16 mouse cellular contexts compared by ENCODE assay signal in the genomic region with DNA sequence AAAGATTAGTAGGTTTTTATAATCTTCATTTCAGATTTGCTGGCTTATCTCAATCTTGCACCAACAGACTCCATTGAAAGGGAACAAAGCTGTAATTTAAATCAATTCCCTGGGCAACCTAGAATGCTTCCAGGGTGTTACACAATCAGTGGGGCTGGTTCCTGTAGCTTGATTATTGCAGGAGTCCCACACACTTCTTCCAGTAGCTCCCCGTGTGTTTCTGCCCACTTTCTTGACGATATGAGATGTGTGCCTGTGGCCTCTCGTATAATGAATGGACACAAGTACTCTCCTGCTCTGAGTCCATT. TPM values are rescaled to one million over a fixed set of nuclear protein-coding genes. Genes with fewer than 3 reads are reported as not detected.
A peak's percentile ranks its signal among the peaks of the same experiment; 100 is the strongest.
DNase-seq lines count a peak whose midpoint lies in the region; ATAC-seq and TF ChIP-seq lines count a peak whose summit lies in the region.
"Had no signal": no experiment of that assay in that cellular context is flagged by ENCODE, and none has a peak within 500 bp of the region (broad histone marks: within the 10 kb centered on the region; RNA-seq: fewer than 3 reads in every experiment).

No protein-coding gene starts in this region.

- DNase-seq in gastrocnemius, adult 2 months = no peak
- DNase-seq in gastrocnemius, postnatal 36 days = no peak
- DNase-seq in lung, postnatal 0 days (ENCODE audit: low spot score) = peak; percentile 47
- DNase-seq in lung, adult 2 months = no peak
- no peak for DNase-seq in forebrain, postnatal 0 days
- DNase-seq in cerebellum, postnatal 36 days = no peak
- no peak for DNase-seq in kidney, postnatal 14 days
- DNase-seq: cerebellum, adult 11-12 months; gastrocnemius, postnatal 25 days; heart, postnatal 10 days; thymus, postnatal 14 days had no signal

- no peak for TF ChIP-seq EP300 in lung, postnatal 0 days (IDR thresholded peaks at IDR 0.05)

- peaks cover 8% of the 10 kb centered on the region; the same call in 1 of the 2 replicates for H3K4me1 ChIP-seq in lung, postnatal 0 days (ENCODE audit: insufficient read depth, low read depth, low read length)
- peaks cover 17% of the 10 kb centered on the region for H3K4me1 ChIP-seq in lung, adult 2 months (ENCODE audit: control insufficient read depth, insufficient read depth, low read length)
- 0 out of 2 replicates have a peak, but pooled peaks cover 9% of the 10 kb centered on the region for H3K4me1 ChIP-seq in forebrain, postnatal 0 days (ENCODE audit: insufficient read depth)
- H3K4me1 ChIP-seq in olfactory bulb, adult 2 months (ENCODE audit: control insufficient read depth, insufficient read depth, low read length) = peaks cover 4% of the 10 kb centered on the region

- no peak overlapping the region; the same call in 1 of the 2 replicates for H3K4me3 ChIP-seq in gastrocnemius, adult 2 months
- no peak overlapping the region for H3K4me3 ChIP-seq in lung, postnatal 0 days (ENCODE audit: low read depth, low read length)
- H3K4me3 ChIP-seq in lung, adult 2 months (replicated peaks; ENCODE audit: extremely low read depth, low read depth, low read length) = no peak overlapping the region
- H3K4me3 ChIP-seq in forebrain, postnatal 0 days (ENCODE audit: low read depth, low read length) = no peak overlapping the region
- H3K4me3 ChIP-seq in olfactory bulb, adult 2 months (ENCODE audit: insufficient read depth, low read depth, low read length) = no peak overlapping the region
- H3K4me3 ChIP-seq: limb, embryonic 12.5 days; neural tube, embryonic 13.5 days had no signal

- H3K4me2 ChIP-seq in lung, postnatal 0 days (replicated peaks; ENCODE audit: low read depth, low read length) = no peak overlapping the region
- H3K4me2 ChIP-seq in forebrain, postnatal 0 days (ENCODE audit: low read depth) = no peak overlapping the region
- H3K4me2 ChIP-seq: limb, embryonic 12.5 days; neural tube, embryonic 13.5 days had no signal

- ATAC-seq in lung, postnatal 0 days = peak; percentile 34
- ATAC-seq in forebrain, postnatal 0 days = peak; percentile 21; the same call in 1 of the 2 replicates
- ATAC-seq: intestine, postnatal 0 days had no signal

- H3K36me3 ChIP-seq in lung, postnatal 0 days (ENCODE audit: insufficient read depth, low read length) = no peaks in the 10 kb centered on the region; the same call in 1 of the 2 replicates
- H3K36me3 ChIP-seq in forebrain, postnatal 0 days (ENCODE audit: insufficient read depth) = no peaks in the 10 kb centered on the region
- H3K36me3 ChIP-seq: limb, embryonic 12.5 days; neural tube, embryonic 13.5 days had no signal

- H3K27me3 ChIP-seq in lung, postnatal 0 days (replicated peaks; ENCODE audit: insufficient read depth, low read length) = no peaks in the 10 kb centered on the region
- no peaks in the 10 kb centered on the region for H3K27me3 ChIP-seq in forebrain, postnatal 0 days (ENCODE audit: insufficient read depth, low read length)
- H3K27me3 ChIP-seq: limb, embryonic 12.5 days; neural tube, embryonic 13.5 days had no signal

- H3K9ac ChIP-seq in lung, postnatal 0 days (replicated peaks; ENCODE audit: low read depth) = no peak overlapping the region
- no peak overlapping the region for H3K9ac ChIP-seq in forebrain, postnatal 0 days
- H3K9ac ChIP-seq: limb, embryonic 12.5 days; lung, embryonic 14.5 days; neural tube, embryonic 13.5 days had no signal

- H3K27ac ChIP-seq in gastrocnemius, adult 2 months = peak overlapping the region; percentile 51; the same call in 1 of the 2 replicates
- no peak overlapping the region for H3K27ac ChIP-seq in lung, postnatal 0 days (ENCODE audit: low read length)
- H3K27ac ChIP-seq in forebrain, postnatal 0 days (ENCODE audit: low read depth, low read length) = peak overlapping the region; percentile 67; the same call in 1 of the 2 replicates
- peak overlapping the region; percentile 37; the same call in 1 of the 2 replicates for H3K27ac ChIP-seq in olfactory bulb, adult 2 months (ENCODE audit: insufficient read depth, low read depth, low read length)

- no peak for TF ChIP-seq CTCF in gastrocnemius, adult 2 months (IDR thresholded peaks at IDR 0.05)
- TF ChIP-seq CTCF in lung, postnatal 0 days (IDR thresholded peaks at IDR 0.05) = no peak
- TF ChIP-seq CTCF in lung, adult 2 months (IDR thresholded peaks at IDR 0.05; ENCODE audit: insufficient read depth, low read length) = no peak
- TF ChIP-seq CTCF in forebrain, postnatal 0 days (IDR thresholded peaks at IDR 0.05; ENCODE audit: low read depth) = no peak
- TF ChIP-seq CTCF in olfactory bulb, adult 2 months (IDR thresholded peaks at IDR 0.05; ENCODE audit: insufficient read depth, low read depth, low read length) = no peak

- no peak for TF ChIP-seq POLR2A in lung, adult 2 months (IDR thresholded peaks at IDR 0.05; ENCODE audit: borderline replicate concordance, extremely low read depth, low read depth, low read length)
- TF ChIP-seq POLR2A in olfactory bulb, adult 2 months (IDR thresholded peaks at IDR 0.05; ENCODE audit: insufficient read depth, low read depth, low read length) = no peak

- intact Hi-C loops in gastrocnemius, adult 2 months (cut with DNase I) = no loop called here
- intact Hi-C loops in gastrocnemius, postnatal 36 days (cut with DNase I) = no loop called here

- H3K9me3 ChIP-seq in lung, postnatal 0 days (ENCODE audit: low read length) = no peaks in the 10 kb centered on the region
- no peaks in the 10 kb centered on the region for H3K9me3 ChIP-seq in forebrain, postnatal 0 days (ENCODE audit: low read length)
- H3K9me3 ChIP-seq: limb, embryonic 12.5 days; neural tube, embryonic 13.5 days had no signal

- WGBS in lung, postnatal 0 days = 45% methylated on average over 3 of the region's 3 CpGs
- WGBS in lung, adult 2 months = 56% methylated on average over 3 of the region's 3 CpGs
- WGBS in forebrain, postnatal 0 days = 18% methylated on average over 3 of the region's 3 CpGs
- WGBS in olfactory bulb, adult 2 months = 23% methylated on average over 3 of the region's 3 CpGs

RNA-seq across cellular contexts. Expression of a gene that starts 37.0 kb away (rescaled TPM):
- total RNA-seq in gastrocnemius, adult 2 months (2021) = 10 to 100 TPM; 14.1 to 21.3 TPM
- total RNA-seq in gastrocnemius, postnatal 36 days (2021) = 10 to 100 TPM; 11.8 to 14.8 TPM
- polyA plus RNA-seq in lung, postnatal 0 days (2015; fragmentation: Nextera tagmentation; extraction: Ambion mirVana) = 9.2 and 11.6 TPM in 2 replicates
- 22.6 and 37.7 TPM in 2 replicates for polyA plus RNA-seq in lung, adult 2 months (2012; rRNA removed)
- total RNA-seq in forebrain, postnatal 0 days (2014; rRNA removed) = 39.6 and 46.7 TPM in 2 replicates
- polyA plus RNA-seq in forebrain, postnatal 0 days (2015; fragmentation: Nextera tagmentation; extraction: Ambion mirVana) = 4.0 and 5.5 TPM in 2 replicates
- not detected in 2 replicates for polyA plus RNA-seq in olfactory bulb, adult 2 months (2012; ENCODE audit: insufficient read depth, insufficient read length, low replicate concordance, missing spikeins)
